Mouse (Mus musculus): ENCODE measurements around the gene Tango6. TPM values are rescaled to one million over a fixed set of nuclear protein-coding genes. Genes with fewer than 3 reads are reported as not detected.

Tango6 gene
- total RNA-seq, 4 experiments from 2014 or later: 6.4 to 7.3 (median 7.0) TPM

GRCm38 (mm10) chr8:106699588-106699987 is 16.7 kb downstream of the Tango6 start:
- peak; percentile 21 to 69 for DNase-seq (ENCODE audit: low spot score in 2 of 2)

- no peak for DNase-seq (ENCODE audit: low spot score in 2 of 2)
Observed at GRCm38 (mm10) chr8:106700131-106700530, 17.3 kb downstream of the Tango6 start.

- DNase-seq (ENCODE audit: low spot score in 2 of 2): no peak
Observed at GRCm38 (mm10) chr8:106701360-106701759, 18.5 kb downstream of the Tango6 start.

GRCm38 (mm10) chr8:106704199-106704900 is 21.5 kb downstream of the Tango6 start:
- no peak for DNase-seq (ENCODE audit: low spot score in 2 of 2)

- DNase-seq (ENCODE audit: low spot score in 2 of 2): peak; percentile 28 to 40
Observed at GRCm38 (mm10) chr8:106704901-106705321, 22.0 kb downstream of the Tango6 start.

- no peak for DNase-seq (ENCODE audit: low spot score in 2 of 2)
Observed at GRCm38 (mm10) chr8:106706194-106706593, 23.3 kb downstream of the Tango6 start.

GRCm38 (mm10) chr8:106710002-106710401 is 27.1 kb downstream of the Tango6 start:
- DNase-seq (ENCODE audit: low spot score in 2 of 2): no peak

GRCm38 (mm10) chr8:106712487-106712886 is 29.6 kb downstream of the Tango6 start:
- no peak for DNase-seq (ENCODE audit: low spot score in 2 of 2)

GRCm38 (mm10) chr8:106714297-106714696 is 31.4 kb downstream of the Tango6 start:
- no peak for DNase-seq (ENCODE audit: low spot score in 2 of 2)

- DNase-seq (ENCODE audit: low spot score in 2 of 2): peak; percentile 55 to 74
Observed at GRCm38 (mm10) chr8:106718091-106718500, 35.2 kb downstream of the Tango6 start.

GRCm38 (mm10) chr8:106720921-106721320 is 38.1 kb downstream of the Tango6 start:
- DNase-seq (ENCODE audit: low spot score in 2 of 2): no peak

GRCm38 (mm10) chr8:106722453-106722852 is 39.6 kb downstream of the Tango6 start:
- no peak for DNase-seq (ENCODE audit: low spot score in 2 of 2)

GRCm38 (mm10) chr8:106723921-106724320 is 41.1 kb downstream of the Tango6 start:
- no peak for DNase-seq (ENCODE audit: low spot score in 2 of 2)

GRCm38 (mm10) chr8:106726551-106726950 is 43.7 kb downstream of the Tango6 start:
- DNase-seq (ENCODE audit: low spot score in 2 of 2): no peak

GRCm38 (mm10) chr8:106727241-106727835 is 44.5 kb downstream of the Tango6 start:
- peak in 1 of 2 experiments; percentile 18 for DNase-seq (ENCODE audit: low spot score in 2 of 2)

GRCm38 (mm10) chr8:106727889-106728288 is 45.0 kb downstream of the Tango6 start:
- DNase-seq (ENCODE audit: low spot score in 2 of 2): no peak

- DNase-seq (ENCODE audit: low spot score in 2 of 2): no peak
Observed at GRCm38 (mm10) chr8:106732921-106733320, 50.1 kb downstream of the Tango6 start.

- no peak for DNase-seq (ENCODE audit: low spot score in 2 of 2)
Observed at GRCm38 (mm10) chr8:106733703-106734102, 50.8 kb downstream of the Tango6 start.

GRCm38 (mm10) chr8:106734222-106734621 is 51.4 kb downstream of the Tango6 start:
- DNase-seq (ENCODE audit: low spot score in 2 of 2): no peak

GRCm38 (mm10) chr8:106736861-106737662 is 54.2 kb downstream of the Tango6 start:
- no peak for DNase-seq (ENCODE audit: low spot score in 2 of 2)

- no peak for DNase-seq (ENCODE audit: low spot score in 2 of 2)
Observed at GRCm38 (mm10) chr8:106737846-106738245, 55.0 kb downstream of the Tango6 start.

- no peak for DNase-seq (ENCODE audit: low spot score in 2 of 2)
Observed at GRCm38 (mm10) chr8:106742321-106742720, 59.5 kb downstream of the Tango6 start.
